Mouse (Mus musculus) megakaryocyte, embryonic 14.5 days (primary cell): ENCODE data around the gene Zfp536.

Experiments
- FLI1 ChIP-seq: IDR thresholded peaks from 2 replicates; pipeline ENCODE4 v1.6.1; 2012; ENCODE audit warnings: low read length, inconsistent platforms, mixed read lengths
- GATA1 ChIP-seq: IDR thresholded peaks from 3 replicates; pipeline ENCODE4 v1.6.1; 2012; ENCODE audit warnings: mixed read lengths, low read length, inconsistent platforms, borderline replicate concordance

- TF ChIP-seq GATA1 (no peak), FLI1 (no peak)
Observed at GRCm38 (mm10) chr7:37484946-37485345, 288.5 kb downstream of the Zfp536 start.
